Mouse (Mus musculus) small intestine, adult 2 months (tissue): ENCODE data around the gene Gipc2.

Source experiments
- CTCF ChIP-seq: fragments of 200-500 bp; IDR thresholded peaks from 2 replicates; pipeline ENCODE4 v1.5.1; 2012; ENCODE audit warnings: low read depth, mild to moderate bottlenecking, control low read depth, inconsistent platforms, low read length, moderate library complexity, mixed read lengths; ENCODE audit not compliant: insufficient replicate concordance, insufficient read length; ENCODE audit errors: extremely low read depth
- POLR2A ChIP-seq: fragments of 200-500 bp; IDR thresholded peaks from 2 replicates; pipeline ENCODE4 v1.6.1; 2012; ENCODE audit warnings: low read depth, mild to moderate bottlenecking, control low read depth, inconsistent platforms, low read length, moderate library complexity

DNA sequence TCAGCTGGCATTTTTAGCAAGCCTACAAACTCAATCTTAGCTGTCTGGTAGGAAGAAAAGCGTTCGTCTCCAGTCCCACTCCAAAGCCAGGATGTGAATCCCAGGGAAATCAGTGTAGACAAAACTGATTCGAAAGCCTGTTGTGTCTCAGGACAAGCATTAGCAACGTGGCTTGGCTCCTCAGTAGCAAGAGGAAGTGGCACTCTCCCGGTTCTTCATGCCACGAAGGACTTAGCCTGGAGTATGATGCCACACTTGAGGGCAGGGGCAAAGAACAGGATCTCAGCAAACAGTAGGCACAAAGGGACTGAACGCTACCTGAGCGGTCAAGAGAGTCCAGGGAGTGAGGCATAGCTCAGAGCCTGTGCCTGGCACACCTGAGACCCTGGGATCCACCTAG is 53.4 kb downstream of the Gipc2 start:
- TF ChIP-seq CTCF (no peak), POLR2A (no peak)
